Mouse (Mus musculus): ENCODE results near the gene Slc15a3. TPM values are rescaled to one million over a fixed set of nuclear protein-coding genes. Genes with fewer than 3 reads are reported as not detected.

The Slc15a3 gene
- polyA plus RNA-seq, 1 experiment from 2014 or later, result 0.28 TPM

DNA sequence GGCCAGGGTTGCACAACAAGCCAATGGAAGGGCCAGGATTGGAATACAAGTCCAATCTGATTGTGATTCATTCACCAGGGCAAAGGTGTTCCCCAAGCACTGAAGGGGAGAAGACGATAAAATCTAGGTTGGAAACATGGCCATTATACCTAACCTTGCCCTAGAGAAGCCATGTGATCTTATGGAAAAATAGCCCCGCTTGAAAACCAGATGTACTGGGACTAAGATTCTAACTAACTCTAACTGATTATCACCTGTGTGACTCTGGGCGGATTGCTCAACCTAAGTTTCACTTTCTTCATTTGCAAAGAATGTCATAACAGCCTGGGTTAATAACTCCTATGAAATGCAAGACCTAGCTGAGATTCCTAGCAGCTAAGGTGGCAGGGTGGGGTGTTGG is 15.9 kb downstream of the Slc15a3 start:
- Histone ChIP-seq H3K4me2 (replicated peaks) (no peak overlapping the region), H3K36me3 (peaks cover 48% of the 10 kb centered on the region), H3K9me3 (no peaks in the 10 kb centered on the region), H3K9ac (replicated peaks) (no peak overlapping the region), H3K27ac (no peak overlapping the region), H3K27me3 (no peaks in the 10 kb centered on the region), H3K4me1 (replicated peaks) (no peaks in the 10 kb centered on the region), H3K4me3 (replicated peaks) (no peak overlapping the region)
- 91% methylated on average over 3 of the region's 3 CpGs for WGBS
- ATAC-seq, result no peak

DNA sequence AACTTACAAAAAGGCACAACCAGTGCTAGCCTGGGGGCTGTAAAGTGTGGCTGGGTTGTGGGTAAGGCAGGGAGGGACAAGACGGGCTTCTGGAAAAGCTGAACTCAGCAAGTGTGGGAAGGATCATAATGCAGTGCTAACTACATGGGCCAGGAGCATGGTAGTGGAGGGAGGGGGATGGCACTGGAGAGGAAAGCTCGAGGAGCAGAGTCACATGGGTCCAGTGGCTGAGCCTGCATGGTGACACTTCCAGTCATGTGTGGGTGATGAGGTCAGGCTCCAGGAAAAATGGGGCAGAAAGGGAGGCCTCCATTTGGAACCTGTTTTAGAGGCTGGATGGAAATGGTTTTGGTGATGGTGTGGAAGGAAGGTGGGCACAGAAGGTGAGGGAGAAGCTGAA is 17.0 kb downstream of the Slc15a3 start:
- Histone ChIP-seq H3K4me1 (replicated peaks) (no peaks in the 10 kb centered on the region), H3K27ac (no peak overlapping the region; the same call in 1 of the 2 replicates), H3K27me3 (no peaks in the 10 kb centered on the region), H3K9me3 (no peaks in the 10 kb centered on the region), H3K4me2 (replicated peaks) (no peak overlapping the region), H3K9ac (replicated peaks) (no peak overlapping the region), H3K36me3 (peaks cover 59% of the 10 kb centered on the region), H3K4me3 (replicated peaks) (no peak overlapping the region)
- ATAC-seq, result 0 out of 2 replicates have a peak, but pooled peaks have one; percentile 27
- WGBS, result 50% methylated on average over 2 of the region's 2 CpGs

DNA sequence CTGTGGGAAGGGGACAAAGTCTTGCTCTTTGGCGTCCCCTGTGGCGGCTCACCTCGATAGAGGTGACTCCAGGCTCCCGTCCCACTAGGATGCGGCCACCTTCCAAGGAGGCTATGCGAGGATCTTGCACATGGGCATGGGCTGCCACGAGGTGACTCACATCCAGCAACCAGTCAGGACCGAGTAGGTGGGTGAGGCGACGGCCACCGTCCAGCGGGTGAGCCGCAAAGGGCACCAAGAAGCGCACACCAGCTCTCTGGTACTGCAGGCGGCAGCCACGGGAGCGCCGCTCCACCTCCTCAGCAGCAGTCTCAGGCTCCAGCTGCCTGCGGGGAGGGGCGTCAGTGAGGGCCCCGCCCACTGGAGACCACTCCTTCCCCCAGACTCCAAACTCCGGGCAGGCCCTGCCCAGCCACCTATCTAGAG is 20.6 kb downstream of the Slc15a3 start:
- Histone ChIP-seq H3K4me1 (replicated peaks) (no peaks in the 10 kb centered on the region), H3K27ac (0 out of 2 replicates have a peak overlapping the region, but pooled peaks have one; percentile 30), H3K4me3 (replicated peaks) (no peak overlapping the region), H3K4me2 (replicated peaks) (no peak overlapping the region), H3K27me3 (no peaks in the 10 kb centered on the region), H3K36me3 (peaks cover 95% of the 10 kb centered on the region), H3K9ac (replicated peaks) (0 out of 2 replicates have a peak overlapping the region, but pooled peaks have one; percentile 32), H3K9me3 (no peaks in the 10 kb centered on the region)
- no peak for ATAC-seq
- 54% methylated on average over 18 of the region's 22 CpGs for WGBS

DNA sequence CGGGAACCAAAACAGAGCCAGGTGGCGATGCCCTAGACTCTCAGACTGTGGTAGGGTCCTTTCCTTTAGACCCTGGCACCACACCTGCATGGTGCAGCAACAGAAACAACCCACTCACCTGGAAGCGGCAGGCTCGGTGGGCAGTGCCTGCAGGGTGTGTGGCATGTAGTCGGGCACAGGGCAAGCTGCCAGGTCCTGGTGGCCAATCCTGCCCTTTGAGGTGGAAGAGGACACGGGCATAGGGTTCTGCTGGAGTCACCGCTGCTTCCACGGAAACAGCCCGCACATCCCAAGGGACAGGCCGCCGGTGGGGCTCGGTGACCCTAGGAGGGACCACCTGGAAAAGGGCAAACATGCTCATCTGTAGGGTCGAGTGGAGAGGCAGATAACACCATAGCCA is 26.8 kb downstream of the Slc15a3 start:
- 91% methylated on average over 13 of the region's 13 CpGs for WGBS
- H3K4me2 ChIP-seq (replicated peaks), result 0 out of 2 replicates have a peak overlapping the region, but pooled peaks have one; percentile 9
- peaks cover 37% of the 10 kb centered on the region for H3K4me1 ChIP-seq (replicated peaks)
- ATAC-seq, result no peak
- peaks cover 63% of the 10 kb centered on the region for H3K36me3 ChIP-seq
- H3K27me3 ChIP-seq, result no peaks in the 10 kb centered on the region
- H3K4me3 ChIP-seq (replicated peaks), result peak overlapping the region; percentile 90; the same call in 1 of the 2 replicates
- no peak overlapping the region for H3K9ac ChIP-seq (replicated peaks)
- H3K9me3 ChIP-seq, result no peaks in the 10 kb centered on the region
- no peak overlapping the region for H3K27ac ChIP-seq

DNA sequence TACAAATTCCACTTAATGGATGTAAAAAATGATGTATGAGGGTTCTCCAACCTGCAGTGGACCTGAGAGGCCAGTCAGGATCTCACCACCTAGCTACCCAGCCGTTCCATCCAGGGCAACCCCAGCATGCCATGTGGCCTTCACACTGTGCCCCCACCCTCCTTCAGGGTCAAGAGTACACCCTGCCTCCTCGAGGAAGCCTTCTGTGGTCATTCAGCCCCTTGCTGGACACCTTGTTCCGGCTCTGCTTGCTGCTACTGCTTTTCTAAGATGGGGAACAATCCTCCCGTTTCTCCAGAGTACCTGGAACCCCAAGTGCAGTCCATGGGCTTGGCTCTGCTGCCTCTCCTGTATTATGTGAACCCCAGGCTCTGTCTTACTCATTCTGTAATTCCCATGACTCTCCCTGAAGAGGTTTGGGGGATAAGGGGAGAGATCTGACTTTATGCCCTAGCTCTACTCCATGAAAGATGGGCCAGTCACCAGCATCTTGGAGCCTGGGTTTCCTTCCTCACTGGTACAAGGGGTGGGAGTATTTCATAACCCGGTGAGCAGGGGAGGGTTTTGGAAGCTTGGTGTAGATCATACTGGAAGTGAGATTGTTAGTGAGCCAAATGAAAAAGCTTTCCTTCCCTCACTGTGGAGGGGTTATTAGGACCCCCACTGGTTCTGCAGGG is 28.6 kb downstream of the Slc15a3 start:
- H3K9ac ChIP-seq (replicated peaks), result peak overlapping the region; percentile 91
- ATAC-seq, result no peak
- peaks cover 37% of the 10 kb centered on the region for H3K4me1 ChIP-seq (replicated peaks)
- WGBS, result 33% methylated on average over 5 of the region's 5 CpGs
- peak overlapping the region; percentile 92 for H3K27ac ChIP-seq
- H3K4me2 ChIP-seq (replicated peaks), result peak overlapping the region; percentile 73
- H3K36me3 ChIP-seq, result peaks cover 63% of the 10 kb centered on the region
- H3K4me3 ChIP-seq (replicated peaks), result peak overlapping the region; percentile 90
- no peaks in the 10 kb centered on the region for H3K27me3 ChIP-seq
- no peaks in the 10 kb centered on the region for H3K9me3 ChIP-seq

DNA sequence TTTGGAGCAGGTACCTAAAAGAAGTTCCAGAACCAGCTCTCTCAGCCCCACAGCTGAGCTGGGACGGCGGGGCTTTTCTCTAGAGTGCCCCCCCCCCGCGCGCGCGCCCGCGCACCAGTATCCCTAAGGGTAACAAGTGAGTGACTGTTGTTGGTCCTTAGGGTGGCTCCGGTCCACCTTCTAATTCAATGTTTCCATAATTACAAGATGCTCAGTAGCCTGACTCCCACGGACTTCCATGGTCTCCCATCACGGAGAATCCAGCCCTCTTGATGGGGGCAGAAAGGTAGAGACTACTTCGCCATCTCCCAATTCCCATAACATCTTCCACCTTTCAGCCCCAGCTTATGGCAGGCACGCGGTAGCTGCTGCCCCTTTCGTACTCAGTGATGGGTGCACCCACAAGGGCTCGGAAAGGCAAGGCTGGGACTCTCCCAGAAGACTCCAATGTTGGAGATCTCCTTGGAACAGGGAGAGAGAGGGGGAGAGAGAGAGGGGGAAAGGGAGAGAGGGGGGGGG is 29.2 kb downstream of the Slc15a3 start:
- Histone ChIP-seq H3K4me3 (replicated peaks) (peak overlapping the region; percentile 90), H3K27ac (peak overlapping the region; percentile 92), H3K9ac (replicated peaks) (peak overlapping the region; percentile 91), H3K4me1 (replicated peaks) (peaks cover 37% of the 10 kb centered on the region), H3K36me3 (peaks cover 63% of the 10 kb centered on the region), H3K27me3 (no peaks in the 10 kb centered on the region), H3K9me3 (no peaks in the 10 kb centered on the region), H3K4me2 (replicated peaks) (peak overlapping the region; percentile 73)
- ATAC-seq, result peak; percentile 35
- WGBS, result 0% methylated on average over 17 of the region's 17 CpGs

- under 1% methylated on average over 41 of the region's 43 CpGs for WGBS
- ATAC-seq, result peak; percentile 95
- Histone ChIP-seq H3K4me3 (replicated peaks) (peak overlapping the region; percentile 90), H3K4me1 (replicated peaks) (peaks cover 37% of the 10 kb centered on the region), H3K27me3 (no peaks in the 10 kb centered on the region), H3K36me3 (peaks cover 63% of the 10 kb centered on the region), H3K4me2 (replicated peaks) (peak overlapping the region; percentile 73), H3K9me3 (no peaks in the 10 kb centered on the region), H3K27ac (peak overlapping the region; percentile 92), H3K9ac (replicated peaks) (peak overlapping the region; percentile 91)
Observed at GRCm38 (mm10) chr19:10869241-10869885, 29.8 kb downstream of the Slc15a3 start.

DNA sequence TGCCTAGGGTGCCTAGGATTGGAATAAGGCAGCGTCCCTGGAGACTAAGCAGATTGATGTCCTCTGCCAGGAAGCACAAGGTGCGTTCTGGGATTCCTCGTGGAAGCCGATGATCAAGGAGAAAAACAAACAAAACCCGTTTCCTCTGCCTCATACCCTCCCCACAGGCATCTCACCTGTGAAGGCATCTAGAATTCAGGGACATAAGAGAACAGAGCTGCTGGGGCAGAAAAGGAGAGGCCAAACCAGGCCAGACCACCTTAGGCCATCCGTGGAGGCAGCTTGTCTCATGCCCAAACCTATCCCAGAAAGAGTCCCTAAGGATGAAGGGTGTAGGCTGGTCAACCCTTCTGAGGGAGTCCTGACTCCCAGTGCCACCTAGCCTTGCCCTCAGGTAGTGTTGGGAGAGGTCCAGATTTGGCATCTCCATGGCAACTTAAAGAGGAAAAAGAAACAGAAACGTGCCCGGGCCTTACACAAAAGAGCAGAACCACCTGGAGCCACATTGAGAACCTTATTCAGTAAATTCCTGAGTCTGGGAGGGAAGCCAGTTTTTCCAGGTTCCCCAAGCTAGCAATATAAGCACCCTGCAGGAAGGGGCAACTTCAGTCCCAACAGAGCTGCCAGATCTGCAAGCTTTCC is 30.5 kb downstream of the Slc15a3 start, which contains the start of gene Tmem132a:
Gene Tmem132a (minus strand): TSS at position 55 of the 642 bp plus-strand sequence.
- peak within 1 kb of the TSS; percentile 92 for H3K27ac ChIP-seq
- peaks cover 57% of the 10 kb centered on the region for H3K36me3 ChIP-seq
- peaks cover 37% of the 10 kb centered on the region for H3K4me1 ChIP-seq (replicated peaks)
- H3K27me3 ChIP-seq, result no peaks in the 10 kb centered on the region
- H3K9ac ChIP-seq (replicated peaks), result peak within 1 kb of the TSS; percentile 91
- no peaks in the 10 kb centered on the region for H3K9me3 ChIP-seq
- 2% methylated on average over 8 of the region's 8 CpGs for WGBS
- peak within 1 kb of the TSS; percentile 90 for H3K4me3 ChIP-seq (replicated peaks)
- H3K4me2 ChIP-seq (replicated peaks), result peak within 1 kb of the TSS; percentile 73
- peak; percentile 53; the same call in 1 of the 2 replicates for ATAC-seq

DNA sequence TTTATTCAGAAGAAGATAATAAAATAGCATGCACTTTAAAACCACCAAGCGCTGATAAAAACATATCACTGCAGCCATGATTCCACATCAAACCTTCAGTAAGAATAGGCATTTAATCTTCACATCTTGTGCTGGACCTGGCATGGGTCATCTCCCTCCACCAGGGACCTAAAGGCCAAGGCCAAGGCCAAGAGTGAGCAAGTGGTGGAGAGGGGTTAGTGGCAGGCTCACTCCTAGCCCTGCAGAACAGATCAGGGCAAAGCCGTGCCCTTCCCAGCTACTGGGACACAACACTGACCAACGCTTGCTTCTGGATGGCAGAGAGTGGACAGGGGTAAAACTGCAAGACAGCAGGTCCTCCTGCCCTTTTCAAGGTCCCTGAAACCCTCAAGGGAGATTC is 31.1 kb downstream of the Slc15a3 start:
- H3K4me1 ChIP-seq (replicated peaks), result peaks cover 37% of the 10 kb centered on the region
- H3K4me2 ChIP-seq (replicated peaks), result no peak overlapping the region
- 90% methylated on average over 3 of the region's 3 CpGs for WGBS
- H3K4me3 ChIP-seq (replicated peaks), result no peak overlapping the region
- no peaks in the 10 kb centered on the region for H3K27me3 ChIP-seq
- H3K9me3 ChIP-seq, result no peaks in the 10 kb centered on the region
- peaks cover 50% of the 10 kb centered on the region for H3K36me3 ChIP-seq
- no peak for ATAC-seq
- H3K27ac ChIP-seq, result no peak overlapping the region
- no peak overlapping the region for H3K9ac ChIP-seq (replicated peaks)

GRCm38 (mm10) chr19:10871328-10871961 is 31.9 kb downstream of the Slc15a3 start:
- Histone ChIP-seq H3K4me1 (replicated peaks) (peaks cover 33% of the 10 kb centered on the region), H3K4me2 (replicated peaks) (no peak overlapping the region), H3K27me3 (no peaks in the 10 kb centered on the region), H3K4me3 (replicated peaks) (no peak overlapping the region), H3K36me3 (peaks cover 43% of the 10 kb centered on the region), H3K9me3 (no peaks in the 10 kb centered on the region), H3K9ac (replicated peaks) (no peak overlapping the region), H3K27ac (no peak overlapping the region)
- 79% methylated on average over 14 of the region's 14 CpGs for WGBS
- no peak for ATAC-seq

GRCm38 (mm10) chr19:10878201-10878837 is 38.8 kb downstream of the Slc15a3 start:
- H3K27ac ChIP-seq, result no peak overlapping the region
- peaks cover 30% of the 10 kb centered on the region for H3K4me1 ChIP-seq (replicated peaks)
- 95% methylated on average over 7 of the region's 7 CpGs for WGBS
- no peak overlapping the region for H3K9ac ChIP-seq (replicated peaks)
- H3K36me3 ChIP-seq, result peaks cover 19% of the 10 kb centered on the region
- ATAC-seq, result no peak
- no peaks in the 10 kb centered on the region for H3K27me3 ChIP-seq
- H3K4me2 ChIP-seq (replicated peaks), result no peak overlapping the region
- H3K9me3 ChIP-seq, result no peaks in the 10 kb centered on the region
- no peak overlapping the region for H3K4me3 ChIP-seq (replicated peaks)

Measured in midbrain, embryonic 13.5 days (tissue).